ENCODE assay signal across 18 mouse cellular contexts in genomic region chr3:68121338-68121737, GRCm38 (mm10). TPM values are rescaled to one million over a fixed set of nuclear protein-coding genes. Genes with fewer than 3 reads are reported as not detected.
DNase-seq lines count a peak whose midpoint lies in the region; ATAC-seq lines count a peak whose summit lies in the region.
"Had no signal": no experiment of that assay in that cellular context is flagged by ENCODE, and none has a peak within 500 bp of the region (broad histone marks: within the 10 kb centered on the region; RNA-seq: fewer than 3 reads in every experiment).

No protein-coding gene starts in this region.

- H3K4me1 ChIP-seq in heart, embryonic 11.5 days (ENCODE audit: control insufficient read depth, insufficient read depth, low read length), result no peaks in the 10 kb centered on the region
- peaks cover 11% of the 10 kb centered on the region for H3K4me1 ChIP-seq in heart, embryonic 13.5 days
- H3K4me1 ChIP-seq: embryonic facial prominence, embryonic 13.5 days; forebrain, embryonic 10.5 days; hindbrain, embryonic 12.5 days; lung, embryonic 15.5 days; megakaryocyte, embryonic 14.5 days; neural tube, embryonic 12.5 days had no signal

- H3K9ac ChIP-seq in heart, embryonic 11.5 days (ENCODE audit: low read depth, low read length), result no peak overlapping the region
- H3K9ac ChIP-seq in heart, embryonic 13.5 days, result no peak overlapping the region
- H3K9ac ChIP-seq: embryonic facial prominence, embryonic 13.5 days; hindbrain, embryonic 12.5 days; lung, embryonic 15.5 days; neural tube, embryonic 12.5 days had no signal

- H3K27me3 ChIP-seq in heart, embryonic 11.5 days (ENCODE audit: control insufficient read depth, insufficient read depth, low read length), result no peaks in the 10 kb centered on the region
- H3K27me3 ChIP-seq in heart, embryonic 13.5 days (replicated peaks), result no peaks in the 10 kb centered on the region
- H3K27me3 ChIP-seq: embryonic facial prominence, embryonic 13.5 days; hindbrain, embryonic 12.5 days; lung, embryonic 15.5 days; megakaryocyte, embryonic 14.5 days; neural tube, embryonic 12.5 days had no signal

- H3K4me2 ChIP-seq in heart, embryonic 11.5 days, result no peak overlapping the region
- no peak overlapping the region for H3K4me2 ChIP-seq in heart, embryonic 13.5 days
- H3K4me2 ChIP-seq: embryonic facial prominence, embryonic 13.5 days; hindbrain, embryonic 12.5 days; lung, embryonic 15.5 days; neural tube, embryonic 12.5 days had no signal

- DNase-seq in heart, adult 18-20 months, result peak; percentile 5 to 28
- DNase-seq in kidney, postnatal 4 days, result peak; percentile 2 to 3
- no peak for DNase-seq in kidney, adult 8-10 months
- DNase-seq in heart, postnatal 10 days, result peak; percentile 49 to 52
- DNase-seq in thymus, postnatal 0 days (ENCODE audit: low spot score), result no peak
- DNase-seq: adrenal gland, adult 2 months; layer of hippocampus, adult 9-11 months; right cerebral cortex, postnatal 4 days had no signal

- no peaks in the 10 kb centered on the region for H3K36me3 ChIP-seq in heart, embryonic 11.5 days (ENCODE audit: control insufficient read depth, insufficient read depth, low read length)
- H3K36me3 ChIP-seq in heart, embryonic 13.5 days, result no peaks in the 10 kb centered on the region
- H3K36me3 ChIP-seq: embryonic facial prominence, embryonic 13.5 days; forebrain, embryonic 10.5 days; G1E; hindbrain, embryonic 12.5 days; lung, embryonic 15.5 days; neural tube, embryonic 12.5 days had no signal

- no peak overlapping the region for H3K27ac ChIP-seq in heart, embryonic 11.5 days (ENCODE audit: low read depth, low read length)
- peak overlapping the region; percentile 60 for H3K27ac ChIP-seq in heart, embryonic 13.5 days (replicated peaks)
- H3K27ac ChIP-seq: embryonic facial prominence, embryonic 13.5 days; forebrain, embryonic 10.5 days; hindbrain, embryonic 12.5 days; lung, embryonic 15.5 days; neural tube, embryonic 12.5 days had no signal

- H3K9me3 ChIP-seq in heart, embryonic 11.5 days (replicated peaks; ENCODE audit: control insufficient read depth, low read length), result no peaks in the 10 kb centered on the region
- no peaks in the 10 kb centered on the region for H3K9me3 ChIP-seq in heart, embryonic 13.5 days
- H3K9me3 ChIP-seq: embryonic facial prominence, embryonic 13.5 days; forebrain, embryonic 10.5 days; hindbrain, embryonic 12.5 days; lung, embryonic 15.5 days; megakaryocyte, embryonic 14.5 days; neural tube, embryonic 12.5 days had no signal

- intact Hi-C loops in heart, postnatal 10 days (cut with DNase I), result no loop called here

- ATAC-seq in heart, embryonic 11.5 days (replicated peaks; ENCODE audit: insufficient number of reproducible peaks, low FRiP score, low TSS enrichment), result no peak
- no peak for ATAC-seq in heart, embryonic 13.5 days (ENCODE audit: extremely low read depth, insufficient number of reproducible peaks, low FRiP score, low TSS enrichment)
- ATAC-seq: intestine, embryonic 16.5 days had no signal

- 31% methylated on average over 5 of the region's 5 CpGs for WGBS in heart, embryonic 11.5 days (ENCODE audit: insufficient replicate concordance)
- WGBS in heart, embryonic 13.5 days, result 14% methylated on average over 5 of the region's 5 CpGs

- H3K4me3 ChIP-seq in heart, embryonic 11.5 days (ENCODE audit: low read depth, low read length), result no peak overlapping the region
- no peak overlapping the region for H3K4me3 ChIP-seq in heart, embryonic 13.5 days
- H3K4me3 ChIP-seq: embryonic facial prominence, embryonic 13.5 days; forebrain, embryonic 10.5 days; hindbrain, embryonic 12.5 days; lung, embryonic 15.5 days; megakaryocyte, embryonic 14.5 days; neural tube, embryonic 12.5 days had no signal

RNA-seq across cellular contexts. Expression of gene Schip1, which starts 56.7 kb away (rescaled TPM):
- 100 to 1,000 TPM; 143 to 167 TPM for total RNA-seq in heart, adult 18-20 months (2021)
- polyA plus RNA-seq in heart, embryonic 11.5 days (2014; fragmentation: Nextera tagmentation; extraction: Ambion mirVana), result 68.8 and 73.5 TPM in 2 replicates
- polyA plus RNA-seq in heart, embryonic 13.5 days (2015; fragmentation: Nextera tagmentation; extraction: Ambion mirVana), result 52.4 and 63.4 TPM in 2 replicates
- 100 to 1,000 TPM; 170 to 173 TPM for total RNA-seq in heart, postnatal 10 days (2021)
- 4.7 and 4.9 TPM in 2 replicates for polyA plus RNA-seq in thymus, postnatal 0 days (2015; fragmentation: Nextera tagmentation; extraction: Ambion mirVana)
- polyA plus RNA-seq: G1E had no signal

Comparison
In these comparisons a context has a peak if more than half of its experiments do, and no peak if none do; other contexts are left out.
1. DNase-seq: peak in heart, adult 18-20 months (2 of 2), kidney, postnatal 4 days (2 of 2) and heart, postnatal 10 days (2 of 2); none in kidney, adult 8-10 months (0 of 2) and thymus, postnatal 0 days (single experiment).